Mouse (Mus musculus): ENCODE data around the gene Sgip1.

Gene Sgip1

DNA sequence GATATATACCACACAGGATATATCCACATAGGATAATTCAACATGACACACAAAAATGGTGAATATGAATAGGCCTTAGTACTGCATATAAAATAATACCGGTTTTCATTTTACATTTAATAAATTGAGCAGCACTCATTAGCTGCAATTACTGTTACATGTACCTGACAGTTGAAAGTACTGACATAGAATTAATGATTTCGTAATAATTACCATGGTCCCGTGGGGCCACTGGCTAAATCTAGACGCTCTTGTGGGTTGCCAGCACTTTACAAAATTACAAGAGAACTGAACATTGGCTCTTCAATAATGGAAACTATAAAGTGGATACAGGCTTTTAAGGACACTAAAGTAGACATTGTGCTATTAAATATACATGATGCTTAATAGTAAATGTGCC lies 263.6 kb downstream of the Sgip1 start:
- Histone ChIP-seq H3K9me3 (ENCODE audit: low read length) (no peaks in the 10 kb centered on the region), H3K27me3 (ENCODE audit: insufficient read depth, low read length) (no peaks in the 10 kb centered on the region), H3K4me3 (replicated peaks; ENCODE audit: low read length) (no peak overlapping the region), H3K4me1 (replicated peaks; ENCODE audit: low read depth, low read length) (no peaks in the 10 kb centered on the region), H3K36me3 (ENCODE audit: insufficient read depth, low read length) (no peaks in the 10 kb centered on the region)
- TF ChIP-seq NANOG (IDR thresholded peaks at IDR 0.05; ENCODE audit: borderline replicate concordance, low read length) (no peak), CTCF (conservative IDR thresholded peaks at IDR 0.05; ENCODE audit: low read length) (no peak), POU5F1 (IDR thresholded peaks at IDR 0.05; ENCODE audit: borderline replicate concordance, low read length) (no peak)

DNA sequence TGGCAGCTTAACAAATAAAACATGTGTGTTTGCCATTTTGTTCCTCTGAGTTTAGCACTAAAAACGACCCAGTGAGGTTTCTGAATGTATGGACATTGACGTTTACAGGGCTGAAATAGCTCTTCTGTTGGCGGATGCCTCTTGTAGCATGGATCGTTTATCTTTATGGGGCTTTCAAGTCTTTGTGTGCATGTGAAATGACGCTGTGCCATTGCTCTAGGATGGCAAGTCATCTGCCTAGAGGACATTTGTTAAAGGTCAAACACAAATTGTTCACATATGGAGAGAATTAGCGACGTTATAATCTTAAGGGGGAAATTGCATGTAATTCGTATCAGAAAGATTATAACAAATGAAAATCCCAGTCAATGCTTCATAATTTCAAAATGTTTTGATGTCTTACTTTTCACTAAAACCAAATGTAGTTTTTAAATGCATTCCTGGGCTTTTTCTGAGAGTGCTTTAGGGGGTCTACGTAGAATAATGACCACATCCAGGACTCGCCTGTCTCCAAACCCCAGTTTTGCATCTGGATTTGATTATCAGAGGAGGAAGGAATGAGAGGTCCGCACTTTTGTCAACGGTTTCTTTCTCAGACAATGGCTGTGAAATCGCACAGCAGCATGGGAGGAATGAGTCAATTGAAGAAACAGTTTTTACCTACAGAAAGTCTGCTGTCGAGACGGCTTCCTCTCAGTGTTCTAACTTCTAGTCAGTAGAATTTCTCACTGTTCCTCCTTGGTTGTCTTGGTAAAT lies 264.3 kb downstream of the Sgip1 start:
- H3K4me1 ChIP-seq (replicated peaks; ENCODE audit: low read depth, low read length): no peaks in the 10 kb centered on the region
- H3K27me3 ChIP-seq (ENCODE audit: insufficient read depth, low read length): no peaks in the 10 kb centered on the region
- no peak for TF ChIP-seq NANOG (IDR thresholded peaks at IDR 0.05; ENCODE audit: borderline replicate concordance, low read length)
- TF ChIP-seq POU5F1 (IDR thresholded peaks at IDR 0.05; ENCODE audit: borderline replicate concordance, low read length): no peak
- TF ChIP-seq CTCF (conservative IDR thresholded peaks at IDR 0.05; ENCODE audit: low read length): no peak
- H3K36me3 ChIP-seq (ENCODE audit: insufficient read depth, low read length): no peaks in the 10 kb centered on the region
- no peak overlapping the region for H3K4me3 ChIP-seq (replicated peaks; ENCODE audit: low read length)
- no peaks in the 10 kb centered on the region for H3K9me3 ChIP-seq (ENCODE audit: low read length)

DNA sequence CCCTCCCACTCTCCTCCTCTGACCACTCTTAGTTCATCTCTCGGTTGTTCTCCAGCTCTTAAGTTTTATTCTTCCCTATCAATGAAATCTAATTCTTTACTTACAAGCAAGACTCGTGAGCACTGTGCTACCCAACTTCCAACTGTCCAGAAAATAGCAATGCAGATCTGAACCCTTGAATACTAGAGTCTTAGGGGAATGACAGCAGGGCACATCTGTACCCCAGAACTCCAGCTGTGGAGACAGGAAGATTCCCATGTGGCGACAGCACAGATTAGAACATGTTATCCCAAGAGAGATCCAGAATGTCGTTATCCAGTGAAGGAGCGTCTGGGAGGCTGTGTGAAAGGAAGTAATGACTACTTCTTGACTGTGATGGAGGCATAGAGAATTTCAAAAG lies 265.2 kb downstream of the Sgip1 start:
- no peaks in the 10 kb centered on the region for H3K36me3 ChIP-seq (ENCODE audit: insufficient read depth, low read length)
- H3K9me3 ChIP-seq (ENCODE audit: low read length): no peaks in the 10 kb centered on the region
- TF ChIP-seq POU5F1 (IDR thresholded peaks at IDR 0.05; ENCODE audit: borderline replicate concordance, low read length) (no peak), NANOG (IDR thresholded peaks at IDR 0.05; ENCODE audit: borderline replicate concordance, low read length) (no peak), CTCF (conservative IDR thresholded peaks at IDR 0.05; ENCODE audit: low read length) (no peak)
- H3K27me3 ChIP-seq (ENCODE audit: insufficient read depth, low read length): no peaks in the 10 kb centered on the region
- no peak overlapping the region for H3K4me3 ChIP-seq (replicated peaks; ENCODE audit: low read length)
- H3K4me1 ChIP-seq (replicated peaks; ENCODE audit: low read depth, low read length): no peaks in the 10 kb centered on the region

DNA sequence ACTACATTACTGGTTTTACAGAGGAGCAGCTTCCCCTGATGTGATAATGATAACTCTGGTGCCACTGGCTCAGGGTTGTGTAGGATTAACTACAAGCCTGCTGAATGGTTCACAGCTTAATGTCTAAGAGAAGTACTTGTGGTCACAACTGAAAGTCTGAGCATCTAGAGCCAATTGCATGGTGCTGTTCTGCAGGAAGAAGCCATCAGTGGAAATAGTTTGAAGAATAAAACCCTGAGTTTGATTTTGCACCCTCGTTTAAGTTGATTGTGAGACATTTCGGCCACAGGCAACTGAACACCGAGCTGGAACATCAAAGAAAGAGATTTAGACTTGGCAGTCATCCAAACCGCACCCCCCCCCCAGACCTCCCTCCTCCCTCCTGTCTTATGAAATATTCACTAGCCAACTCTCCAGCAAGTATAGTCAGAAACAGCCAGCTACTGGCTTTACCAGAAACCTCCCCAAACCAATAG lies 265.9 kb downstream of the Sgip1 start:
- H3K27me3 ChIP-seq (ENCODE audit: insufficient read depth, low read length): no peaks in the 10 kb centered on the region
- no peaks in the 10 kb centered on the region for H3K9me3 ChIP-seq (ENCODE audit: low read length)
- TF ChIP-seq POU5F1 (IDR thresholded peaks at IDR 0.05; ENCODE audit: borderline replicate concordance, low read length): no peak
- TF ChIP-seq NANOG (IDR thresholded peaks at IDR 0.05; ENCODE audit: borderline replicate concordance, low read length): no peak
- no peak for TF ChIP-seq CTCF (conservative IDR thresholded peaks at IDR 0.05; ENCODE audit: low read length)
- H3K36me3 ChIP-seq (ENCODE audit: insufficient read depth, low read length): no peaks in the 10 kb centered on the region
- H3K4me1 ChIP-seq (replicated peaks; ENCODE audit: low read depth, low read length): no peaks in the 10 kb centered on the region
- no peak overlapping the region for H3K4me3 ChIP-seq (replicated peaks; ENCODE audit: low read length)

DNA sequence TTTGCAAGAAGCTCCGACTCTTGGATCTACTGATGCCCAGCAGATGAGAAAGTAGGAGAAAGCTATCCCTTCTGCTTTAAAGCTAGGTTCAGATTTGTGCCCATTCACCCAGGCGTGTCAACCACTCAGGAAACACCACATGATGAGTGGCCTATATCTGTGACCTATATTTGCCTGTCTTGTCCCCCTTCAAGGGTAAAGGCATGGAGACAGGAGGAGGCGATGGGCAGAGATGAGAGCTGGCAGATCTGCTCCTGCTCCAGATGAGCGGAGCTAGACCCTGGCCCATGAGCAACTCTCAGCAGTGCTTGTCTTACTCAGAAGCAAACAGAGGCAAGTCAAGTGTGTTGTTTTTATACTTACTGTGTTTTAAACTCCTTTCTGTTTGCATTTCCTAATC lies 269.6 kb downstream of the Sgip1 start:
- no peaks in the 10 kb centered on the region for H3K27me3 ChIP-seq (ENCODE audit: insufficient read depth, low read length)
- peaks cover 6% of the 10 kb centered on the region; the same call in 1 of the 2 replicates for H3K4me1 ChIP-seq (replicated peaks; ENCODE audit: low read depth, low read length)
- no peak for TF ChIP-seq CTCF (conservative IDR thresholded peaks at IDR 0.05; ENCODE audit: low read length)
- TF ChIP-seq POU5F1 (IDR thresholded peaks at IDR 0.05; ENCODE audit: borderline replicate concordance, low read length): no peak
- TF ChIP-seq NANOG (IDR thresholded peaks at IDR 0.05; ENCODE audit: borderline replicate concordance, low read length): no peak
- no peak overlapping the region for H3K4me3 ChIP-seq (replicated peaks; ENCODE audit: low read length)
- no peaks in the 10 kb centered on the region for H3K9me3 ChIP-seq (ENCODE audit: low read length)
- no peaks in the 10 kb centered on the region for H3K36me3 ChIP-seq (ENCODE audit: insufficient read depth, low read length)

DNA sequence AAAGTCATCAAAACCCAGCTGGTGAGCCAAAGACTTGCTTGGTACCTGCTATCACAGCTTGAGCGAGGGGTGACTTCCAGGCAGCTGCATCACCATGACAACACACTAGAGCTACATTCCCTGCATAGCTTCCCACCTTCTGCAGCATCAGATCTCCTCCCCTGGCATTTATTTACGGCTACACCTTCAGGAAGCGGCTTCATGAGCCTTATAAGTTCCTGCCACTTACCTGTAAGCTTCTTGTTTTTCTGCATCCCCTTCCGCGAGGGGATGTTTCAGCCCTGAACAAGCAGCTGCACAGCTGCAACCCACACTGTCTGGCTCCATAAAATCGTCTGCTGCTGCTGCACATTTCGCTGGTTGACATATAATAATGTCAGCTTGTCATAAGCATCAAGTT lies 270.7 kb downstream of the Sgip1 start:
- no peaks in the 10 kb centered on the region for H3K27me3 ChIP-seq (ENCODE audit: insufficient read depth, low read length)
- TF ChIP-seq NANOG (IDR thresholded peaks at IDR 0.05; ENCODE audit: borderline replicate concordance, low read length) (no peak), POU5F1 (IDR thresholded peaks at IDR 0.05; ENCODE audit: borderline replicate concordance, low read length) (no peak), CTCF (conservative IDR thresholded peaks at IDR 0.05; ENCODE audit: low read length) (no peak)
- no peaks in the 10 kb centered on the region for H3K36me3 ChIP-seq (ENCODE audit: insufficient read depth, low read length)
- H3K4me3 ChIP-seq (replicated peaks; ENCODE audit: low read length): no peak overlapping the region
- H3K4me1 ChIP-seq (replicated peaks; ENCODE audit: low read depth, low read length): peaks cover 6% of the 10 kb centered on the region; the same call in 1 of the 2 replicates
- H3K9me3 ChIP-seq (ENCODE audit: low read length): no peaks in the 10 kb centered on the region

DNA sequence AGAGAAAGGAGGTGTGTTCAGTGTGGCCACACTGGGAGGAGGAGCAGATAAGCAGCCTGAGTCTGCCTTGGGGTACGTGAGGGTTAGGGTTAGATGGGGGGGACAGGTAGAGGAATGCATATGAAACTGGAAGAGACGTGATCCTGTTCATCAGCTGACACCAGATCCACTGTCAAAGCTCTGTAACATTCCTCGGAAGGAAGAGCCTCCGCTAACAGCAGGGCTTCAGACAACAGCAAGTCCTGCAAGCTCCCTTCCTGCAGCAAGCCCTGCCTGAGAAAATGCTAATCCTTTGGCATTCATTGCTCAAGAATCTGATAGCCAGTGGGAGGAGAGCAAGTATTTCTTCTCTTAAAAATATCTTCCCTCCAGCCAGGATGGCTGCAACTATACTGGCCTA lies 272.4 kb downstream of the Sgip1 start:
- Histone ChIP-seq H3K36me3 (ENCODE audit: insufficient read depth, low read length) (no peaks in the 10 kb centered on the region), H3K4me1 (replicated peaks; ENCODE audit: low read depth, low read length) (peaks cover 6% of the 10 kb centered on the region; the same call in 1 of the 2 replicates), H3K27me3 (ENCODE audit: insufficient read depth, low read length) (no peaks in the 10 kb centered on the region), H3K4me3 (replicated peaks; ENCODE audit: low read length) (no peak overlapping the region), H3K9me3 (ENCODE audit: low read length) (no peaks in the 10 kb centered on the region)
- TF ChIP-seq CTCF (conservative IDR thresholded peaks at IDR 0.05; ENCODE audit: low read length) (no peak), NANOG (IDR thresholded peaks at IDR 0.05; ENCODE audit: borderline replicate concordance, low read length) (no peak), POU5F1 (IDR thresholded peaks at IDR 0.05; ENCODE audit: borderline replicate concordance, low read length) (no peak)
